Mouse (Mus musculus): ENCODE results near the gene Uchl3. TPM values are rescaled to one million over a fixed set of nuclear protein-coding genes. Genes with fewer than 3 reads are reported as not detected.

The Uchl3 gene
- polyA plus RNA-seq, 1 experiment from 2014 or later, result 130 TPM

DNA sequence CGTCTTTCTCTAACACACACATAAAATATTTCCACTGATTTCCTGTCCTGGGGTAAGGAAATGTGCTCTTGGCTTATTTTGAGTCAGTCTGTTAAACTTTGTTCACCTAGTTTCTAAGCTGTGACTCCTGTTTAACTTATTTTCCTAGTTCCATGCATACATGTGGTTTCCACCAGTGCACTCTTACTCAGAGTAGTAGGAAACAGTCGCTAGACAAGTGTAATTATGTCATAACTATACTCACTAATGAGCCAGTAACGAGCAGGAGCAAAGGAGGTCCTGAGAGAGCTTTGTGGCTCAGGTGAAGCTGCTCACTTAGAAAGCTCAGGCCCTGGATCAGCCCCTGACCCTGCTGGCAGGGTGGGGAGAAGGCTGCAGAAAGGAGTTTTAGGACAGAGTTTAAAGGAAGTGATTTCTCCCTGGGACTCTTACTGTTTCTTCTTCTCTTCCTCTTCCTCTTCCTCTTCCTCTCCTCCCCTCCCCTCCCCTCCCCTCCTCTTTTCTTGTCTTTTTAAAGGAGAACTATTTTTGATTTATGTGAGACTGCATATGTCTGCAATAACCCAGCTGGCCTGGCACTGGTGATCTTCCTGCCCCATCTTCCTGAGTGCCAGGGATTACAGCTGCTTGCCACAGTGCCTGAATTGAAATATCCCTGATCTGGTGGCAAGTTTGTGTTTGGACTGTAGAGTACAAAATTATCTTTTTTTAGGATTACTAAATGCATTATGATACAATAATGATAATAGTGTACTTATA lies 8.1 kb downstream of the Uchl3 start:
- Histone ChIP-seq H3K27me3 (ENCODE audit: control insufficient read depth, insufficient read depth, low read length) (no peaks in the 10 kb centered on the region), H3K4me3 (replicated peaks; ENCODE audit: low read length) (no peak overlapping the region), H3K27ac (ENCODE audit: low read length) (no peak overlapping the region), H3K9ac (ENCODE audit: low read length) (no peak overlapping the region), H3K4me2 (ENCODE audit: low read depth, low read length) (no peak overlapping the region), H3K9me3 (replicated peaks; ENCODE audit: control insufficient read depth, low read length) (no peaks in the 10 kb centered on the region), H3K36me3 (ENCODE audit: control insufficient read depth, insufficient read depth, low read length) (no peaks in the 10 kb centered on the region), H3K4me1 (ENCODE audit: control insufficient read depth, insufficient read depth, low read length) (no peaks in the 10 kb centered on the region)
- 69% methylated on average over 3 of the region's 3 CpGs for WGBS
- ATAC-seq (ENCODE audit: insufficient read depth, low FRiP score), result no peak

GRCm38 (mm10) chr14:101664274-101664673 lies 10.5 kb downstream of the Uchl3 start:
- 75% methylated on average over 3 of the region's 3 CpGs for WGBS
- no peaks in the 10 kb centered on the region for H3K27me3 ChIP-seq (ENCODE audit: control insufficient read depth, insufficient read depth, low read length)
- no peak for ATAC-seq (ENCODE audit: insufficient read depth, low FRiP score)
- no peaks in the 10 kb centered on the region for H3K4me1 ChIP-seq (ENCODE audit: control insufficient read depth, insufficient read depth, low read length)
- H3K4me2 ChIP-seq (ENCODE audit: low read depth, low read length), result no peak overlapping the region
- no peak overlapping the region for H3K4me3 ChIP-seq (replicated peaks; ENCODE audit: low read length)
- H3K27ac ChIP-seq (ENCODE audit: low read length), result no peak overlapping the region
- no peak overlapping the region for H3K9ac ChIP-seq (ENCODE audit: low read length)
- H3K9me3 ChIP-seq (replicated peaks; ENCODE audit: control insufficient read depth, low read length), result no peaks in the 10 kb centered on the region
- no peaks in the 10 kb centered on the region for H3K36me3 ChIP-seq (ENCODE audit: control insufficient read depth, insufficient read depth, low read length)

DNA sequence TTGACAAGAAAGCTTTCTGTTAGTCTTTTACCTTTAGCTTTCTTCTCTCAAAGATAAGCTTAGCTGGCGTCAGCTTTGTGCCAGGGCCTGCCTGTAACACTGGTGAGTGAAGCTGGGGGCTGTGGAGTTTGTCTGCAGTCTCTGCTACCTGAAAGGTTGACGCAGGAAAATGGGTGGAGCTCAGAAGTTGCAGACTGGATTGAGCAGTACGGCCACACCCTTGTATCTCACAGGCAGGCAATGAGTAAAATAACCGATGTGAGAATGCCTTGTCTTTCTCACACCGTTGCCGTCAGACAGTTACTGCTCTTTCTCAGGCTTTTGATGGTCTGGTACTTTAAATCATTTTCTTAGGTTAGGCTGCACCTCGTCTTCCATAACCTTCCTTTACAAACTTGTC lies 12.3 kb downstream of the Uchl3 start:
- H3K27ac ChIP-seq (ENCODE audit: low read length), result no peak overlapping the region
- no peak for ATAC-seq (ENCODE audit: insufficient read depth, low FRiP score)
- H3K9me3 ChIP-seq (replicated peaks; ENCODE audit: control insufficient read depth, low read length), result no peaks in the 10 kb centered on the region
- no peak overlapping the region for H3K4me3 ChIP-seq (replicated peaks; ENCODE audit: low read length)
- no peak overlapping the region for H3K4me2 ChIP-seq (ENCODE audit: low read depth, low read length)
- 79% methylated on average over 7 of the region's 7 CpGs for WGBS
- H3K36me3 ChIP-seq (ENCODE audit: control insufficient read depth, insufficient read depth, low read length), result no peaks in the 10 kb centered on the region
- no peaks in the 10 kb centered on the region for H3K4me1 ChIP-seq (ENCODE audit: control insufficient read depth, insufficient read depth, low read length)
- no peaks in the 10 kb centered on the region for H3K27me3 ChIP-seq (ENCODE audit: control insufficient read depth, insufficient read depth, low read length)
- no peak overlapping the region for H3K9ac ChIP-seq (ENCODE audit: low read length)

DNA sequence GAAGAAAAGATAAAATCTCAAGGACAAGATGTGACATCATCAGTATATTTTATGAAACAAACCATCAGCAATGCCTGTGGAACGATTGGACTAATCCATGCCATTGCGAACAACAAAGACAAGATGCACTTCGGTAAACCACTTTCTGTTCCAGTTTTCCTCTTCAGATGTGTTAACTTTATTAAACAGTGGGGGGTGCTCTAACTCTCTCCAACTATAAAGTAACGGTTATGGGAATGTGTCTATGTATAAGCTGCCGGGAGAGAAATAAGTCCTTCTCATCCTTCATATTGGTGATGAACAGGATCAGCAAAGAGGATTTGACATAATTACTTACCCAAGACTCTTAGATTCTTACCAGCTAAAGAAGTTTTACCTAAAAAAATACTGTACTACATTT lies 12.8 kb downstream of the Uchl3 start:
- Histone ChIP-seq H3K9me3 (replicated peaks; ENCODE audit: control insufficient read depth, low read length) (no peaks in the 10 kb centered on the region), H3K4me3 (replicated peaks; ENCODE audit: low read length) (no peak overlapping the region), H3K9ac (ENCODE audit: low read length) (no peak overlapping the region), H3K27me3 (ENCODE audit: control insufficient read depth, insufficient read depth, low read length) (no peaks in the 10 kb centered on the region), H3K4me2 (ENCODE audit: low read depth, low read length) (no peak overlapping the region), H3K4me1 (ENCODE audit: control insufficient read depth, insufficient read depth, low read length) (no peaks in the 10 kb centered on the region), H3K36me3 (ENCODE audit: control insufficient read depth, insufficient read depth, low read length) (no peaks in the 10 kb centered on the region), H3K27ac (ENCODE audit: low read length) (no peak overlapping the region)
- 81% methylated on average over 5 of the region's 5 CpGs for WGBS
- ATAC-seq (ENCODE audit: insufficient read depth, low FRiP score), result no peak

DNA sequence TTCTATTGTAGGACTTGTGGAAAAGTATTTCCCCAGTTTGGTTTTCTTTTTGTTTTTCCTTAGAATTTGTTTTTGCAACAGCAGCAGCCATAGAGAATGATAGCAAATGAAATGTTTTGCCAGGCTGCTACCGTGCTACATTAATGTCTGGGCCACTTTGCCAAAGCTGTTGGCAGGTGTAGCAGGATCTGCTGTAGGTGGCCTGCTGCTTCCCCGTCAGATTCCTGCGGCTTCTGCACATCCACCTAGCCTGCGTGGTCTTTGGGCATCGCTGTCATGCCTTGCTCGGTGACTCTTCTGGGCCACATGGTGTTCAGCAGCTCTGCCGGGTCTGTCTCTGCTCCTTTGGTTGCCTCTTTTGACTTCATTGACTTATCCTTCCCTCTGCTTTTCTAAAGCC lies 14.9 kb downstream of the Uchl3 start:
- Histone ChIP-seq H3K36me3 (ENCODE audit: control insufficient read depth, insufficient read depth, low read length) (no peaks in the 10 kb centered on the region), H3K4me3 (replicated peaks; ENCODE audit: low read length) (no peak overlapping the region), H3K4me2 (ENCODE audit: low read depth, low read length) (no peak overlapping the region), H3K4me1 (ENCODE audit: control insufficient read depth, insufficient read depth, low read length) (no peaks in the 10 kb centered on the region), H3K27ac (ENCODE audit: low read length) (no peak overlapping the region), H3K27me3 (ENCODE audit: control insufficient read depth, insufficient read depth, low read length) (no peaks in the 10 kb centered on the region), H3K9me3 (replicated peaks; ENCODE audit: control insufficient read depth, low read length) (no peaks in the 10 kb centered on the region), H3K9ac (ENCODE audit: low read length) (no peak overlapping the region)
- no peak for ATAC-seq (ENCODE audit: insufficient read depth, low FRiP score)
- 94% methylated on average over 7 of the region's 7 CpGs for WGBS

GRCm38 (mm10) chr14:101672226-101672625 lies 18.5 kb downstream of the Uchl3 start:
- ATAC-seq (ENCODE audit: insufficient read depth, low FRiP score), result no peak
- no peak overlapping the region for H3K9ac ChIP-seq (ENCODE audit: low read length)
- H3K9me3 ChIP-seq (replicated peaks; ENCODE audit: control insufficient read depth, low read length), result no peaks in the 10 kb centered on the region
- no peak overlapping the region for H3K4me3 ChIP-seq (replicated peaks; ENCODE audit: low read length)
- no peak overlapping the region for H3K27ac ChIP-seq (ENCODE audit: low read length)
- H3K27me3 ChIP-seq (ENCODE audit: control insufficient read depth, insufficient read depth, low read length), result no peaks in the 10 kb centered on the region
- 86% methylated on average over 1 of the region's 1 CpGs for WGBS
- H3K4me1 ChIP-seq (ENCODE audit: control insufficient read depth, insufficient read depth, low read length), result no peaks in the 10 kb centered on the region
- no peak overlapping the region for H3K4me2 ChIP-seq (ENCODE audit: low read depth, low read length)
- H3K36me3 ChIP-seq (ENCODE audit: control insufficient read depth, insufficient read depth, low read length), result no peaks in the 10 kb centered on the region

DNA sequence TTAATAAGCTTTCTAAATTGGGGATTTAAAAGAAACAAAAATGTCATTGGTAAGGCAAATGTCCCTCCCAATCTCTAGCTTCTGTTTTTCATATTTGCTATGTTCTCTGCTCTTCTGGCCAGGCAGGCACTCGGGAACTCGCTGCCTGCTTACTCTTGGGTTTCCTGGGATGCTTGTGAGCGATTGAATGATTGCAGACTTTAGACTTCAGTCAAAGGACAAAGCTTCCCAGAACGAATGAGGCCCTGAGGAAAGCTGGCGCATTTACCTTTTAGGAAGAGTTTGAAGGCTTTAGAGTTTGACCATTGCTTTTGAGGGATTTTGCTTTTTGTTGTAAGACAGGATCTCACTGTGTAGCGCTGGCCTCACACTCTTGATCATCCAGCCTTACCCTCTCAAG lies 33.9 kb downstream of the Uchl3 start:
- no peak overlapping the region for H3K4me3 ChIP-seq (replicated peaks; ENCODE audit: low read length)

DNA sequence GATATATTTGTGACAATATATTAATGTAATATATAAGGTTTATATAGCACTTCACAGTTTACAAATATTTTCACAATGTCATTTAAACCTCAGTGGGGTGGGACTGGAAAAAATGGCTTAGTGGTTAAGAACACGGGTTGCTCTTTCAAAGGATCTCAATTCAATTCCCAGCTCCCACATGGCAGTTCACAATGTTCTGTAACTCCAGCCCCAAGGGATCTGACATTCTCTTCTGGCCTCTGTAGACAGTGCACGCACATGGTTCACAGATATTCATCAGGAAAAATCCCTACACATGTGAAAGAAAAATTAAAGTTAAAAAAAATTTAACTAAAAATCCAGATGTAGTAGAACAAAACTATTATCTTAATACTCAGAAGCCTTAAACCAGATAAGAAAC lies 34.6 kb downstream of the Uchl3 start:
- 88% methylated on average over 2 of the region's 2 CpGs for WGBS
- no peak for ATAC-seq (ENCODE audit: insufficient read depth, low FRiP score)
- no peaks in the 10 kb centered on the region for H3K4me1 ChIP-seq (ENCODE audit: control insufficient read depth, insufficient read depth, low read length)

More for the DNA sequence above, 33.9 kb downstream of the Uchl3 start:
- Histone ChIP-seq H3K4me1 (ENCODE audit: control insufficient read depth, insufficient read depth, low read length) (no peaks in the 10 kb centered on the region), H3K9ac (ENCODE audit: low read length) (no peak overlapping the region), H3K27me3 (ENCODE audit: control insufficient read depth, insufficient read depth, low read length) (no peaks in the 10 kb centered on the region), H3K9me3 (replicated peaks; ENCODE audit: control insufficient read depth, low read length) (no peaks in the 10 kb centered on the region), H3K36me3 (ENCODE audit: control insufficient read depth, insufficient read depth, low read length) (no peaks in the 10 kb centered on the region), H3K27ac (ENCODE audit: low read length) (no peak overlapping the region), H3K4me2 (ENCODE audit: low read depth, low read length) (no peak overlapping the region)
- 88% methylated on average over 6 of the region's 6 CpGs for WGBS
- ATAC-seq (ENCODE audit: insufficient read depth, low FRiP score), result no peak

GRCm38 (mm10) chr14:101704479-101704878 lies 50.7 kb downstream of the Uchl3 start:
- no peaks in the 10 kb centered on the region for H3K4me1 ChIP-seq (ENCODE audit: control insufficient read depth, insufficient read depth, low read length)
- H3K4me2 ChIP-seq (ENCODE audit: low read depth, low read length), result no peak overlapping the region
- H3K27me3 ChIP-seq (ENCODE audit: control insufficient read depth, insufficient read depth, low read length), result no peaks in the 10 kb centered on the region
- H3K27ac ChIP-seq (ENCODE audit: low read length), result no peak overlapping the region
- no peaks in the 10 kb centered on the region for H3K9me3 ChIP-seq (replicated peaks; ENCODE audit: control insufficient read depth, low read length)
- H3K4me3 ChIP-seq (replicated peaks; ENCODE audit: low read length), result no peak overlapping the region
- ATAC-seq (ENCODE audit: insufficient read depth, low FRiP score), result no peak
- no peaks in the 10 kb centered on the region for H3K36me3 ChIP-seq (ENCODE audit: control insufficient read depth, insufficient read depth, low read length)
- WGBS, result 65% methylated on average over 4 of the region's 4 CpGs
- no peak overlapping the region for H3K9ac ChIP-seq (ENCODE audit: low read length)

More for the DNA sequence above, 34.6 kb downstream of the Uchl3 start:
- no peak overlapping the region for H3K9ac ChIP-seq (ENCODE audit: low read length)
- no peak overlapping the region for H3K4me3 ChIP-seq (replicated peaks; ENCODE audit: low read length)
- no peaks in the 10 kb centered on the region for H3K36me3 ChIP-seq (ENCODE audit: control insufficient read depth, insufficient read depth, low read length)
- H3K4me2 ChIP-seq (ENCODE audit: low read depth, low read length), result no peak overlapping the region
- no peak overlapping the region for H3K27ac ChIP-seq (ENCODE audit: low read length)
- H3K27me3 ChIP-seq (ENCODE audit: control insufficient read depth, insufficient read depth, low read length), result no peaks in the 10 kb centered on the region
- no peaks in the 10 kb centered on the region for H3K9me3 ChIP-seq (replicated peaks; ENCODE audit: control insufficient read depth, low read length)

Data from stomach, embryonic 16.5 days (tissue).